Mouse (Mus musculus) limb, embryonic 10.5 days (tissue): ENCODE results near the gene 1810049J17Rik. TPM values are rescaled to one million over a fixed set of nuclear protein-coding genes. Genes with fewer than 3 reads are reported as not detected.

ENCODE experiments used
- DNase-seq: peaks from one replicate; pipeline ENCODE4 v3.0.0-alpha.2; 2017; ENCODE audit warnings: low spot score
- H3K27ac ChIP-seq: fragments of 300-500 bp; sonication (generic); 2 replicates; pipeline ENCODE4 v1.5.1; 2016; ENCODE audit warnings: mild to moderate bottlenecking
- H3K27me3 ChIP-seq: fragments of 300-500 bp; sonication (generic); 2 replicates; pipeline ENCODE4 v1.6.1; 2016; ENCODE audit warnings: low read depth, mild to moderate bottlenecking; ENCODE audit not compliant: poor library complexity, severe bottlenecking
- H3K36me3 ChIP-seq: fragments of 300-500 bp; sonication (generic); 2 replicates; pipeline ENCODE4 v1.6.1; 2016; ENCODE audit warnings: mild to moderate bottlenecking, moderate library complexity
- H3K4me1 ChIP-seq: fragments of 300-500 bp; sonication (generic); 2 replicates; pipeline ENCODE4 v1.6.1; 2016
- H3K4me3 ChIP-seq: fragments of 300-500 bp; sonication (generic); 2 replicates; pipeline ENCODE4 v1.5.1; 2016; ENCODE audit warnings: mild to moderate bottlenecking, moderate library complexity
- H3K9me3 ChIP-seq: fragments of 300-500 bp; sonication (generic); replicated peaks from 2 replicates; pipeline ENCODE4 v1.6.1; 2016; ENCODE audit warnings: mild to moderate bottlenecking
- WGBS: fragments of 180-500 bp; shearing (Covaris S2); methylation state at CpG from one replicate; pipeline ENCODE4 v1.1.7; 2016; 5-methylcytosine and 5-hydroxymethylcytosine counted together
- polyA plus RNA-seq: library from polyadenylated mRNA; unstranded; fragments of >200 nt; fragmentation: Nextera tagmentation; extraction: Ambion mirVana; gene quantifications from 2 replicates; pipeline ENCODE4 v1.2.1, GENCODE M21; 2016

The 1810049J17Rik gene
- polyA plus RNA-seq, 1 experiment from 2014 or later: 0.68 TPM

GRCm38 (mm10) chr15:12362001-12362700, 40.5 kb upstream of the 1810049J17Rik start:
- Histone ChIP-seq H3K27ac (no peak overlapping the region), H3K9me3 (no peaks in the 10 kb centered on the region), H3K27me3 (no peaks in the 10 kb centered on the region), H3K4me3 (no peak overlapping the region), H3K36me3 (peaks cover 20% of the 10 kb centered on the region), H3K4me1 (peaks cover 8% of the 10 kb centered on the region)
- no peak for DNase-seq
- 93% methylated on average over 14 of the region's 14 CpGs for WGBS

GRCm38 (mm10) chr15:12360519-12361212, 39.0 kb upstream of the 1810049J17Rik start:
- H3K9me3 ChIP-seq: no peaks in the 10 kb centered on the region
- WGBS: 76% methylated on average over 19 of the region's 19 CpGs
- H3K27ac ChIP-seq: no peak overlapping the region
- no peaks in the 10 kb centered on the region for H3K27me3 ChIP-seq
- H3K4me1 ChIP-seq: peaks cover under 1% of the 10 kb centered on the region; the same call in 1 of the 2 replicates
- no peak overlapping the region for H3K4me3 ChIP-seq
- no peak for DNase-seq
- H3K36me3 ChIP-seq: peaks cover 34% of the 10 kb centered on the region

- H3K27ac ChIP-seq: no peak overlapping the region
- no peaks in the 10 kb centered on the region for H3K27me3 ChIP-seq
- H3K9me3 ChIP-seq: no peaks in the 10 kb centered on the region
- no peak overlapping the region for H3K4me3 ChIP-seq
- H3K4me1 ChIP-seq: no peaks in the 10 kb centered on the region
- 94% methylated on average over 5 of the region's 5 CpGs for WGBS
- DNase-seq: no peak
- peaks cover 55% of the 10 kb centered on the region for H3K36me3 ChIP-seq
Measured at GRCm38 (mm10) chr15:12358384-12358783, 36.7 kb upstream of the 1810049J17Rik start.

- H3K36me3 ChIP-seq: peaks cover 64% of the 10 kb centered on the region
- H3K4me3 ChIP-seq: no peak overlapping the region
Measured at GRCm38 (mm10) chr15:12357459-12357858, 35.8 kb upstream of the 1810049J17Rik start.

GRCm38 (mm10) chr15:12355907-12356306, 34.2 kb upstream of the 1810049J17Rik start:
- WGBS: 86% methylated on average over 7 of the region's 7 CpGs
- H3K27ac ChIP-seq: no peak overlapping the region
- DNase-seq: no peak
- no peaks in the 10 kb centered on the region for H3K9me3 ChIP-seq
- no peak overlapping the region for H3K4me3 ChIP-seq
- peaks cover 78% of the 10 kb centered on the region for H3K36me3 ChIP-seq
- H3K27me3 ChIP-seq: no peaks in the 10 kb centered on the region
- H3K4me1 ChIP-seq: no peaks in the 10 kb centered on the region

More at GRCm38 (mm10) chr15:12357459-12357858, 35.8 kb upstream of the 1810049J17Rik start:
- Histone ChIP-seq H3K27me3 (no peaks in the 10 kb centered on the region), H3K27ac (no peak overlapping the region), H3K4me1 (no peaks in the 10 kb centered on the region), H3K9me3 (no peaks in the 10 kb centered on the region)
- no peak for DNase-seq

- no peak overlapping the region for H3K27ac ChIP-seq
- 94% methylated on average over 6 of the region's 6 CpGs for WGBS
- H3K27me3 ChIP-seq: no peaks in the 10 kb centered on the region
- H3K36me3 ChIP-seq: peaks cover 77% of the 10 kb centered on the region
- no peak overlapping the region for H3K4me3 ChIP-seq
- no peak for DNase-seq
- no peaks in the 10 kb centered on the region for H3K4me1 ChIP-seq
- no peaks in the 10 kb centered on the region for H3K9me3 ChIP-seq
Measured at GRCm38 (mm10) chr15:12355261-12355660, 33.6 kb upstream of the 1810049J17Rik start.

- H3K36me3 ChIP-seq: peaks cover 86% of the 10 kb centered on the region
- no peak for DNase-seq
- H3K4me3 ChIP-seq: no peak overlapping the region
- no peaks in the 10 kb centered on the region for H3K27me3 ChIP-seq
- H3K4me1 ChIP-seq: no peaks in the 10 kb centered on the region
- no peak overlapping the region for H3K27ac ChIP-seq
- 89% methylated on average over 2 of the region's 2 CpGs for WGBS
- no peaks in the 10 kb centered on the region for H3K9me3 ChIP-seq
Measured at GRCm38 (mm10) chr15:12354281-12354810, 32.6 kb upstream of the 1810049J17Rik start.

GRCm38 (mm10) chr15:12351470-12351869, 29.8 kb upstream of the 1810049J17Rik start:
- DNase-seq: no peak
- H3K4me1 ChIP-seq: no peaks in the 10 kb centered on the region
- 95% methylated on average over 7 of the region's 7 CpGs for WGBS
- H3K27me3 ChIP-seq: no peaks in the 10 kb centered on the region
- no peak overlapping the region for H3K27ac ChIP-seq
- H3K4me3 ChIP-seq: no peak overlapping the region
- no peaks in the 10 kb centered on the region for H3K9me3 ChIP-seq
- peaks cover 87% of the 10 kb centered on the region for H3K36me3 ChIP-seq

GRCm38 (mm10) chr15:12349840-12350239, 28.1 kb upstream of the 1810049J17Rik start:
- H3K27ac ChIP-seq: no peak overlapping the region
- no peak for DNase-seq
- H3K4me1 ChIP-seq: no peaks in the 10 kb centered on the region
- H3K4me3 ChIP-seq: no peak overlapping the region
- peaks cover 86% of the 10 kb centered on the region for H3K36me3 ChIP-seq
- WGBS: 91% methylated on average over 5 of the region's 5 CpGs
- H3K27me3 ChIP-seq: no peaks in the 10 kb centered on the region
- no peaks in the 10 kb centered on the region for H3K9me3 ChIP-seq

- DNase-seq: no peak
- Histone ChIP-seq H3K4me3 (no peak overlapping the region), H3K4me1 (no peaks in the 10 kb centered on the region), H3K27me3 (no peaks in the 10 kb centered on the region), H3K36me3 (peaks cover 87% of the 10 kb centered on the region), H3K27ac (no peak overlapping the region), H3K9me3 (no peaks in the 10 kb centered on the region)
- 87% methylated on average over 3 of the region's 3 CpGs for WGBS
Measured at GRCm38 (mm10) chr15:12348950-12349349, 27.3 kb upstream of the 1810049J17Rik start.

GRCm38 (mm10) chr15:12346916-12347315, 25.2 kb upstream of the 1810049J17Rik start:
- Histone ChIP-seq H3K4me3 (no peak overlapping the region), H3K4me1 (no peaks in the 10 kb centered on the region), H3K36me3 (peaks cover 86% of the 10 kb centered on the region), H3K27ac (no peak overlapping the region), H3K9me3 (no peaks in the 10 kb centered on the region), H3K27me3 (no peaks in the 10 kb centered on the region)
- 91% methylated on average over 3 of the region's 3 CpGs for WGBS
- DNase-seq: no peak

- no peak overlapping the region for H3K27ac ChIP-seq
- H3K36me3 ChIP-seq: peaks cover 54% of the 10 kb centered on the region
- H3K4me3 ChIP-seq: no peak overlapping the region
- H3K9me3 ChIP-seq: no peaks in the 10 kb centered on the region
- no peaks in the 10 kb centered on the region for H3K4me1 ChIP-seq
- no peak for DNase-seq
- H3K27me3 ChIP-seq: no peaks in the 10 kb centered on the region
- WGBS: 64% methylated on average over 4 of the region's 4 CpGs
Measured at GRCm38 (mm10) chr15:12341401-12341758, 19.7 kb upstream of the 1810049J17Rik start.
